Mouse (Mus musculus) splenic B cell, adult 2 months (primary cell): ENCODE measurements around the gene Acer3.
"Not testable (repeated sequence)": the region's sequence is repeated elsewhere in the genome, so short reads cannot be mapped to it uniquely, and the experiment has no call there.

Experiments used
- DNase-seq: peaks from one replicate; pipeline ENCODE4 v3.0.0-alpha.2; 2011; ENCODE audit warnings: low read depth, low spot score
- H3K27me3 ChIP-seq: 2 replicates; pipeline ENCODE4 v1.6.1; 2012; ENCODE audit warnings: mild to moderate bottlenecking, low read length, moderate library complexity, mixed read lengths; ENCODE audit not compliant: control insufficient read depth, poor library complexity, insufficient read depth, severe bottlenecking
- H3K36me3 ChIP-seq: 2 replicates; pipeline ENCODE4 v1.6.1; 2012; ENCODE audit warnings: mild to moderate bottlenecking, low read length, moderate library complexity, mixed read lengths; ENCODE audit not compliant: control insufficient read depth, poor library complexity, insufficient read depth, severe bottlenecking

Acer3 gene

GRCm38 (mm10) chr7:98189745-98190144, 131.3 kb downstream of the Acer3 start:
- Histone ChIP-seq H3K36me3 (no peaks in the 10 kb centered on the region), H3K27me3 (no peaks in the 10 kb centered on the region)
- no peak for DNase-seq

GRCm38 (mm10) chr7:98188680-98189079, 132.3 kb downstream of the Acer3 start:
- Histone ChIP-seq H3K27me3 (no peaks in the 10 kb centered on the region), H3K36me3 (no peaks in the 10 kb centered on the region)
- DNase-seq, result no peak

- H3K27me3 ChIP-seq, result no peaks in the 10 kb centered on the region
- DNase-seq, result no peak
- H3K36me3 ChIP-seq, result no peaks in the 10 kb centered on the region
These were observed 132.8 kb downstream of the Acer3 start for GRCm38 (mm10) chr7:98188238-98188637.

GRCm38 (mm10) chr7:98187332-98187731, 133.7 kb downstream of the Acer3 start:
- not testable (repeated sequence) for H3K36me3 ChIP-seq, H3K27me3 ChIP-seq, DNase-seq

GRCm38 (mm10) chr7:98186637-98187036, 134.4 kb downstream of the Acer3 start:
- H3K36me3 ChIP-seq, result no peaks in the 10 kb centered on the region
- no peak for DNase-seq
- H3K27me3 ChIP-seq, result no peaks in the 10 kb centered on the region

- H3K36me3 ChIP-seq, result no peaks in the 10 kb centered on the region
- no peaks in the 10 kb centered on the region for H3K27me3 ChIP-seq
- DNase-seq, result no peak
These were observed 135.7 kb downstream of the Acer3 start for GRCm38 (mm10) chr7:98185326-98185725.

GRCm38 (mm10) chr7:98178560-98179231, 142.3 kb downstream of the Acer3 start:
- DNase-seq, result no peak
- no peaks in the 10 kb centered on the region for H3K27me3 ChIP-seq
- H3K36me3 ChIP-seq, result no peaks in the 10 kb centered on the region

- peak; percentile 90 for DNase-seq
- H3K27me3 ChIP-seq, result no peaks in the 10 kb centered on the region
- no peaks in the 10 kb centered on the region for H3K36me3 ChIP-seq
These were observed 143.0 kb downstream of the Acer3 start, which contains the start of gene Capn5 for GRCm38 (mm10) chr7:98177929-98178559. Gene Capn5, minus strand, starts transcription at chr7:98178274.

- DNase-seq, result peak; percentile 13
These were observed 143.5 kb downstream of the Acer3 start for GRCm38 (mm10) chr7:98177566-98177928.

GRCm38 (mm10) chr7:98177071-98177485, 143.9 kb downstream of the Acer3 start:
- no peaks in the 10 kb centered on the region for H3K27me3 ChIP-seq
- DNase-seq, result no peak

More at GRCm38 (mm10) chr7:98177566-98177928, 143.5 kb downstream of the Acer3 start:
- Histone ChIP-seq H3K36me3 (no peaks in the 10 kb centered on the region), H3K27me3 (no peaks in the 10 kb centered on the region)

GRCm38 (mm10) chr7:98176322-98177070, 144.5 kb downstream of the Acer3 start:
- no peak for DNase-seq
- H3K36me3 ChIP-seq, result no peaks in the 10 kb centered on the region
- no peaks in the 10 kb centered on the region for H3K27me3 ChIP-seq

More at GRCm38 (mm10) chr7:98177071-98177485, 143.9 kb downstream of the Acer3 start:
- H3K36me3 ChIP-seq, result no peaks in the 10 kb centered on the region

GRCm38 (mm10) chr7:98174883-98175755, 145.9 kb downstream of the Acer3 start:
- DNase-seq, result no peak
- no peaks in the 10 kb centered on the region for H3K36me3 ChIP-seq
- no peaks in the 10 kb centered on the region for H3K27me3 ChIP-seq

GRCm38 (mm10) chr7:98173408-98173807, 147.6 kb downstream of the Acer3 start:
- H3K36me3 ChIP-seq, result no peaks in the 10 kb centered on the region
- no peaks in the 10 kb centered on the region for H3K27me3 ChIP-seq

GRCm38 (mm10) chr7:98172661-98173060, 148.3 kb downstream of the Acer3 start:
- Histone ChIP-seq H3K36me3 (no peaks in the 10 kb centered on the region), H3K27me3 (no peaks in the 10 kb centered on the region)
- no peak for DNase-seq

More at GRCm38 (mm10) chr7:98173408-98173807, 147.6 kb downstream of the Acer3 start:
- no peak for DNase-seq
